Mouse (Mus musculus) E14TG2a.4 (cell line): Measurements from ENCODE around the gene Sh3d19.

ENCODE experiments used
- CTCF ChIP-seq: conservative IDR thresholded peaks from 2 replicates; pipeline ENCODE4 v1.5.1; 2014; ENCODE audit warnings: low read length
- POU5F1 ChIP-seq: IDR thresholded peaks from 2 replicates; pipeline ENCODE4 v1.6.1; 2014; ENCODE audit warnings: low read length, borderline replicate concordance

- no peak for TF ChIP-seq CTCF
- no peak for TF ChIP-seq POU5F1
These were observed 135.2 kb downstream of the Sh3d19 start for GRCm38 (mm10) chr3:86106086-86106632.
